Mouse (Mus musculus) intestine, postnatal 0 days (tissue): ENCODE results near the gene Gtsf2. TPM values are rescaled to one million over a fixed set of nuclear protein-coding genes. Genes with fewer than 3 reads are reported as not detected.
"Not testable (repeated sequence)": the region's sequence is repeated elsewhere in the genome, so short reads cannot be mapped to it uniquely, and the experiment has no call there.

Experiments
- ATAC-seq: fragments of 200-750 bp; cut with Nextera tagmentation; 2 replicates; pipeline ENCODE4 v1.8.0; 2017; ENCODE audit warnings: mild to moderate bottlenecking, moderate TSS enrichment, moderate library complexity
- H3K27ac ChIP-seq: fragments of 300-500 bp; sonication (generic); 2 replicates; pipeline ENCODE4 v1.5.1; 2014; ENCODE audit warnings: mild to moderate bottlenecking, low read depth, low read length, moderate library complexity
- H3K27me3 ChIP-seq: fragments of 300-500 bp; sonication (generic); replicated peaks from 2 replicates; pipeline ENCODE4 v1.6.1; 2014; ENCODE audit warnings: low read length, mixed read lengths; ENCODE audit not compliant: control insufficient read depth, insufficient read depth
- H3K36me3 ChIP-seq: fragments of 300-500 bp; sonication (generic); 2 replicates; pipeline ENCODE4 v1.6.1; 2014; ENCODE audit warnings: mild to moderate bottlenecking, moderate library complexity; ENCODE audit not compliant: control insufficient read depth, insufficient read depth
- H3K4me1 ChIP-seq: fragments of 300-500 bp; sonication (generic); replicated peaks from 2 replicates; pipeline ENCODE4 v1.6.1; 2014; ENCODE audit warnings: antibody characterized with exemption, low read length, mixed read lengths; ENCODE audit not compliant: control insufficient read depth, insufficient read depth
- H3K4me2 ChIP-seq: fragments of 300-500 bp; sonication (generic); replicated peaks from 2 replicates; pipeline ENCODE4 v1.6.1; 2014; ENCODE audit warnings: low read depth, mild to moderate bottlenecking, moderate library complexity
- H3K4me3 ChIP-seq: fragments of 300-500 bp; sonication (generic); 2 replicates; pipeline ENCODE4 v1.5.1; 2014; ENCODE audit warnings: low read depth, low read length
- H3K9ac ChIP-seq: fragments of 300-500 bp; sonication (generic); 2 replicates; pipeline ENCODE4 v1.6.1; 2014; ENCODE audit warnings: mild to moderate bottlenecking, low read depth, low read length
- H3K9me3 ChIP-seq: fragments of 300-500 bp; sonication (generic); 2 replicates; pipeline ENCODE4 v1.6.1; 2016; ENCODE audit warnings: mixed run types; ENCODE audit not compliant: control insufficient read depth
- CTCF ChIP-seq: sonication (generic); IDR thresholded peaks from 2 replicates; pipeline ENCODE4 v1.5.1; 2016; ENCODE audit warnings: low read depth, mild to moderate bottlenecking, control low read depth, antibody characterized with exemption, moderate library complexity
- WGBS: fragments of 180-500 bp; shearing (Covaris S2); extraction: QIAGEN DNeasy Blood & Tissue Kit; methylation state at CpG from one replicate; pipeline ENCODE4 v1.1.7; 2014; 5-methylcytosine and 5-hydroxymethylcytosine counted together
- polyA plus RNA-seq: library from polyadenylated mRNA; unstranded; fragments of >200 nt; fragmentation: Nextera tagmentation; extraction: Ambion mirVana; gene quantifications from 2 replicates; pipeline ENCODE4 v1.2.1, GENCODE M21; 2015

Gene Gtsf2
- polyA plus RNA-seq, 1 experiment from 2014 or later, result not detected

DNA sequence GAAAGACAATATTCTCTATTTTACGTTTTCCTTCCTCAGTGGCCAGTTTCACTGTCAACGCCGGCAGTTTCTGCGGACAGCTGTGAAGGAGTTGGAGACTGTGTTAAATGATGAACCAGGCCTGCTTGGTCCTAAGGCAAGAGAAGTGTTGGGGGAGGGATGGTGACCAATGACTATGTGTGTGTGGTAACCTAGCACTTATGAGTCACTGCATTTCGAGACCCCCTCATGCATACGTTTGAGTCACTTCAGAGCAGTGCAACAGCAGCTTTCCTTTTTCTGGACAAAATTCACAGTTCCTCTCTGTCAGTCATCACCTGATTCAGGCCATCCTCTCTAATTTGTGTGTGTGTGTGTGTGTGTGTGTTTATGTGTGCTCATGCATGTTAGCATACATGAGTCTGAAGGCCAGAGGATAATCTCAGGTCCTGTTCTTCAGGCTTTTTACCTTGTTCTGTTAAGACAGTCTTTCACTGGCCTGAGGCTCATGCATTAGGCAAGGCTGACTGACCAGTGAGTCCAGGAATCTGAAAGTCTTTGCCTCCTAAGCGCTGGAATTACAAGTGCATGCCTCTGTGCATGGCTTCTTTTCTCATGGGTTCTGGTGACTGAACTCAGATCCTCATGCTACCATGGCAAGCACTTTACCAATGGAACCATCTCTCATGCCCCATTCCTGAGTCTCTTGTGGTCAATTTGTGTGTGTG, 23.4 kb upstream of the Gtsf2 start:
- WGBS, result 81% methylated on average over 7 of the region's 7 CpGs
- no peak for TF ChIP-seq CTCF

DNA sequence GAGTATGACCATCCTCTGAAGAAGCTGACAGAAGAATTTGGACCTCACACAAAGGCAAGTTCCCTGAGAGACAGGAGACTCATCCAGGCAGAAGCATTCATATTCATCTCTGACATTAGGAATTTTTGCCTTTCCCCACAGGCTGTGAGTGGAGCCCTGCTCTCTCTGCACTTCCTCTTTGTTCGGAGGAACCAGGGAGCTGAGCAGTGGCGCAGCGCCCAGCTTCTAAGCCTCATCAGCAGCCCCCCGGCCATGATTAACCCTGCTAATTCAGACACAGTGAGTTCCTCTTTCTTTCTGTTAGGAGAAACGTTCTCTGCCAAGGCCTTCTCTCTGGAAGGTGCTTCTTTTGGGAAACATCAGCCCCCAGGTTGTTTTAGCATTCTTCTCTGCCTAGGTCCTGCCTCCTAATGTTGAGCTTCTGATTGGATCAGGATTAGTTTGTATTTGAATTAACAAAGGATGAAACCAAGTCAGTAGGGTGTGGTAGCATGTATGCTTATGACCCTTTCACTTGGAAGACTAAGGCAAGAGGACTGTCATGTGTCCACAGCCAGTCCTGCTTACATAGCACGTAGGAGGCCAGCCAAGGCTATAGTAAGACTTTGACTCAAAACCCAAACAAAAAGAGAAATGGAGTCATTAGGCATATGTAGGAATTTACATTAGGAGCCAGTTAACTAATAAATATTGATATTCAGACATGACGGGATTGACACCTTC, 14.4 kb upstream of the Gtsf2 start:
- no peak overlapping the region for H3K4me2 ChIP-seq
- no peak overlapping the region for H3K27ac ChIP-seq
- no peaks in the 10 kb centered on the region for H3K9me3 ChIP-seq
- no peaks in the 10 kb centered on the region for H3K36me3 ChIP-seq
- no peaks in the 10 kb centered on the region for H3K27me3 ChIP-seq
- 62% methylated on average over 7 of the region's 7 CpGs for WGBS
- TF ChIP-seq CTCF, result no peak
- no peak for ATAC-seq
- H3K4me1 ChIP-seq, result no peaks in the 10 kb centered on the region; the same call in 1 of the 2 replicates
- no peak overlapping the region for H3K9ac ChIP-seq
- H3K4me3 ChIP-seq, result no peak overlapping the region

More for the DNA sequence above, 23.4 kb upstream of the Gtsf2 start:
- Histone ChIP-seq H3K27me3 (no peaks in the 10 kb centered on the region), H3K4me1 (no peaks in the 10 kb centered on the region), H3K36me3 (no peaks in the 10 kb centered on the region), H3K4me2 (no peak overlapping the region), H3K27ac (no peak overlapping the region), H3K4me3 (no peak overlapping the region), H3K9me3 (no peaks in the 10 kb centered on the region), H3K9ac (no peak overlapping the region)
- ATAC-seq, result no peak

DNA sequence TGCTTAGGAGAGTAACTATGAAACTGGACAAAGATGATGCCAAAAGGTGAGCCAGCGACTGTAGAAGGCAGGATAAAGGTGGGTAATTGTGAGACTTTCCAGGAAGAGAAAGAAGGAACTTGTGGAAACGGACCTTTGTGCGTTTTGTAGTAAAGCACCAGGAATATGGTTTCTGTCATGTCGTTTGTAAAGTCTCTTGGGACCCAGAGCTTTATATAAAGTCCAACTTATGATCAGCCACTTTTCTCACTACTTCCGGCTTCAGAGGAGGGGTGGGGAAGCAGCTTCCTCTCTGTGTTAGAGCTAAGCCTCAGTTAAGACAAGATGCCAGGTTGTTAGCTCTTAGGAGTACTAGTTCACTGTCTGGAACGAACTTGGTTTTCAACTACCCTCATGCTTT, 6.2 kb upstream of the Gtsf2 start:
- Histone ChIP-seq H3K9me3 (no peaks in the 10 kb centered on the region), H3K27me3 (no peaks in the 10 kb centered on the region), H3K27ac (no peak overlapping the region), H3K9ac (no peak overlapping the region), H3K4me2 (no peak overlapping the region), H3K4me1 (no peaks in the 10 kb centered on the region), H3K4me3 (no peak overlapping the region), H3K36me3 (no peaks in the 10 kb centered on the region)
- no peak for ATAC-seq
- WGBS, result 77% methylated on average over 6 of the region's 6 CpGs
- no peak for TF ChIP-seq CTCF

DNA sequence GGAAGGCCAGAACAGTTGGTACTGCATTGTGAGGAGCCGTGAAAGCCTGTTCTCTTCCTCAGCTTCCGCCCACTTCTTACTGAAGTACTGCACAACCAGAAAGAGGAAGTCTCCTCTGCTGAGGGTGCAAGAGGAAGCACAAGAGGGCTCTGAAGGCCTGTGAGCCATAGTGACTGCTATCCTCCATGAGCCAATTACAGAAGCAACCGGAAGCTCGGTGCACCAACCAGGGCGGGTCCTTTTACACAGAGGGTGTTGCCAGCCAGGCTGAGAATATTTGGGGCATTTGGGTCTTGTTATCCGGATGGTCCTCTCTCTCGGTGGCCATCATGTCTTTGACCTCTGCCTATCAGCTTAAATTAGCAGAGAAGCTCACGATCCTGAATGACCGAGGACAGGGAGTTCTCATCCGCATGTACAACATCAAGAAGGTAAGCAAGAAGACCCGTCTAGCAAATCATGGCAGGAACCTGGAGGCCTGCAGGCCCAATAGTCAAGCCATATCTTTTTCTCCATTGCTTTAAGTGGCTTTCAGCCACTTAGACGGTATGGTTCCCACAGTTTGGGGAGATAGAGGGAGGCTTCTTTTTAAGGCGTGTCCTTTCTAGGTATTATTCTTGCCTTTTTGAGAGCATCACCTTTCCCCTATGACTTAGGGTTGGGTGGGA, 5.4 kb upstream of the Gtsf2 start, which contains the start of gene Nckap1l:
Gene Nckap1l, plus strand, starts transcription at position 244 of the 668 bp plus-strand sequence.
- 89% methylated on average over 13 of the region's 13 CpGs for WGBS
- no peak within 1 kb of the TSS for H3K9ac ChIP-seq
- no peak within 1 kb of the TSS for H3K4me3 ChIP-seq
- no peaks in the 10 kb centered on the region for H3K4me1 ChIP-seq
- TF ChIP-seq CTCF, result no peak
- H3K36me3 ChIP-seq, result no peaks in the 10 kb centered on the region
- H3K4me2 ChIP-seq, result no peak within 1 kb of the TSS
- H3K27me3 ChIP-seq, result no peaks in the 10 kb centered on the region
- no peak for ATAC-seq
- no peak within 1 kb of the TSS for H3K27ac ChIP-seq
- no peaks in the 10 kb centered on the region for H3K9me3 ChIP-seq

DNA sequence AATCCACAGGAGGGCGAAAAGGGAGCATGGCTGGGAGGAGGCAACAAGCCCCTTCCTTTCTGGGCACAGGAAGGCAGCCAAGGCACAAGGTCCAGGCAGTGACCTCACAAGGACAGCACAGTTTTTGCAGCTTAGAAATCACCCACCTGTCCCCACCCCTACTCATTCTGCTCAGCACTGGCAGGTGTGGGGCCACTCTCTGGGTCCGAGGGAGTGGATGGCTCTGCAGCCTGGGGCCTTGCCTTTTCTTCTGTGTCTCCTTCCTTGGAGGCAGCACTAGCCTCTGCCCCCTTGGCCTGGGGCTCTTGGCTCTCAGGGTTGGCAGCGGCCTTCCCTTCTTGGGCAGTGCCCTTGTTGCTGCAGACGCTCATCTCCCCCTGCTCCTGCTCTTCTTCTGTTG, 2.3 kb downstream of the Gtsf2 start:
- not testable (repeated sequence) for H3K9ac ChIP-seq, H3K27me3 ChIP-seq, H3K36me3 ChIP-seq, H3K4me3 ChIP-seq, H3K9me3 ChIP-seq, H3K4me2 ChIP-seq, ATAC-seq, H3K27ac ChIP-seq, H3K4me1 ChIP-seq
- 76% methylated on average over 4 of the region's 4 CpGs for WGBS

DNA sequence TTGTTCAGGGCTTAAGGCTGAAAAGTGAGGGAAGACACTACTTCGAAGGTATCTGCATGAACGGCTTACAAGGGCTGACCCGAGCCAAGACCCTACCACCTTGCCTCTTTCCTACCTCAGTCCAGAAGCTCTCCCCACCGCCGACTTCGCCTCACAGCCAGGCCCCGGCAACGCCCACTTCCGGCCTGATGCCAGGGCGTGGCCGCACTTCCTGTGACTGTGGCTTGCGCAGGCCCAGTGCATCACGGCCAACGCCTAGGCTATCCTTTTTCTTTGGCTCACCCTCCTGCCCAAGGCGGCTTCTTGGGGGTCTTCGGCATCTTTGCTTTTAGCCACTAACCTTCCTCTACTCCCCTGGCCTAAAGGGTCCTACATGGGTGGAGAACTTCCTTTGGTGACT, 18.0 kb downstream of the Gtsf2 start, which contains the start of gene Gtsf1:
Gene Gtsf1, minus strand, starts transcription at position 230 of the 400 bp plus-strand sequence.
- no peak for ATAC-seq
- no peak for TF ChIP-seq CTCF

More for the DNA sequence above, 18.0 kb downstream of the Gtsf2 start, which contains the start of gene Gtsf1:
- WGBS, result 91% methylated on average over 16 of the region's 16 CpGs
- H3K4me1 ChIP-seq, result no peaks in the 10 kb centered on the region
- H3K4me3 ChIP-seq, result no peak within 1 kb of the TSS
- H3K4me2 ChIP-seq, result no peak within 1 kb of the TSS
- H3K36me3 ChIP-seq, result no peaks in the 10 kb centered on the region
- no peak within 1 kb of the TSS for H3K9ac ChIP-seq
- H3K9me3 ChIP-seq, result no peaks in the 10 kb centered on the region
- H3K27ac ChIP-seq, result no peak within 1 kb of the TSS
- no peaks in the 10 kb centered on the region for H3K27me3 ChIP-seq
